Mouse (Mus musculus) bone marrow macrophage, adult 2 months (primary cell): ENCODE data around the gene Disp3. TPM values are rescaled to one million over a fixed set of nuclear protein-coding genes. Genes with fewer than 3 reads are reported as not detected.

ENCODE experiments used
- H3K27ac ChIP-seq: 2 replicates; pipeline ENCODE4 v1.5.1; 2012; ENCODE audit warnings: low read depth, low read length; ENCODE audit not compliant: insufficient read depth
- H3K4me1 ChIP-seq: 2 replicates; pipeline ENCODE4 v1.6.1; 2012; ENCODE audit warnings: low read length; ENCODE audit not compliant: control insufficient read depth, insufficient read depth
- H3K4me3 ChIP-seq: 2 replicates; pipeline ENCODE4 v1.5.1; 2012; ENCODE audit warnings: mild to moderate bottlenecking, low read length, moderate library complexity; ENCODE audit not compliant: insufficient read depth
- CTCF ChIP-seq: IDR thresholded peaks from 2 replicates; pipeline ENCODE4 v1.5.1; 2012; ENCODE audit warnings: low read depth, mild to moderate bottlenecking, low read length, moderate library complexity
- POLR2A ChIP-seq: IDR thresholded peaks from 2 replicates; pipeline ENCODE4 v1.6.1; 2012; ENCODE audit warnings: mild to moderate bottlenecking, low read depth, low read length, borderline replicate concordance
- polyA plus RNA-seq: library from polyadenylated mRNA; stranded (reverse); fragments of >200 nt; gene quantifications from 2 replicates; pipeline ENCODE4 v1.2.4, GENCODE M21; 2012; ENCODE audit not compliant: missing spikeins, insufficient read depth, insufficient read length

The Disp3 gene
- polyA plus RNA-seq, 1 experiment: not detected

DNA sequence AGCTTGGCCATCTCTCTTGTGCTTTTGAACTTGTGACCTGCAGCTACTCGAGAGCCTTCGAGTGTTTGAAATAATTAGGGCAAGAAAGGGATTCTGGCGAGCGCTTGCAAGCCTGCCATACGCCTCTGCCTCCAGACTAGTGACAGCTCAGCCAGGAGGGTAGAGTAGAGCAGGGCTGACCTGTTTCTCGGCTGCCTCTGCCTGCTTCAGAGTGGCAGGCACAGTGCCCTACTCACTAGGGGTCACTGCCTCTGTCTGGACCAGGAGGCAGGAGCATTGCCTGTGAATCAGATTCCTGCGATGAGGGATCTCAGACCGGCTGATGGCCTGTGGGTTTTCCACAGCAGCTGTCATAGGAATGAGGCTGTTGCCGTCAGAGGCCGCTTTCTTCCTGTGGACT, 55.1 kb downstream of the Disp3 start:
- TF ChIP-seq CTCF (no peak), POLR2A (no peak)
- no peak overlapping the region for H3K4me3 ChIP-seq
- H3K27ac ChIP-seq: no peak overlapping the region
- no peaks in the 10 kb centered on the region for H3K4me1 ChIP-seq

DNA sequence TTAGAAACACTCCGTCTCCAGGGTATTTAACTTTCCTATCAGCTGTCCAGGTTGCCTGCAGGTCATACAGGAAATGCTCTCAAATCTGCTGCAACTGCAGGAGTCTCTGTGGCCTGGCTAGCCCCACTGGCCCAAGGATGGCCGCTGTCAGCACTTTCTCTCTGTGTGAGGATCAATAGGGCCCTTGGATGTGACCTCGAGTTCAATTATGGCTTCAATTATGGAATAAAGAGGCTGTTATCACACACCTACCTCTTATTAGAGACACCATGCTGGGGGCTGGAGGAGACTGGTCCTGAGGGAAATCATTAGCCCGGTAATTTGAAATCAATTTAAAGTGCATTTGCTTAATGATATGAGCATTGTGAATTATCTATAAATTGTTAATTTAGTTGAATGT, 55.6 kb downstream of the Disp3 start:
- TF ChIP-seq POLR2A: no peak
- no peak for TF ChIP-seq CTCF
- H3K4me1 ChIP-seq: no peaks in the 10 kb centered on the region
- H3K27ac ChIP-seq: no peak overlapping the region
- no peak overlapping the region for H3K4me3 ChIP-seq

DNA sequence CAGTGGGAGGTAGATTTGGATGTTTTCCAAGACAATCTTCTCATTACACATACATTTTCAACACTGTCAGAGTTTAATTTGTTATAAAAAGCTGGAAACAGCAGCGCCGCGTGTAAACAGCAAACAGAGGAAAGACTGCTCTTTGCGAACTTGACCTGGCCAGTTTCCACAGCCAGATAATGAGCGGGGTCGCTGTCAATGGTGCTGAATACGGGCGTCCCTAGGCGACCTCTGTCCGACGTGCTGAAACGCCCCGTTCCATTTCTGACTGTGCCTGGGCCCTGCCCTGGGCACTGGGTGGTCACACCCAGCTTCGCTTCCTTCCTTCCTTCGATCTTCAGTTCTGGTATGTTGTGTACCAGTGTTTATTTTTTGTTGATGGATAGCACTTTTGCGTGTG, 58.1 kb downstream of the Disp3 start:
- no peak overlapping the region for H3K27ac ChIP-seq
- H3K4me3 ChIP-seq: no peak overlapping the region
- H3K4me1 ChIP-seq: no peaks in the 10 kb centered on the region
- TF ChIP-seq POLR2A: no peak
- no peak for TF ChIP-seq CTCF

DNA sequence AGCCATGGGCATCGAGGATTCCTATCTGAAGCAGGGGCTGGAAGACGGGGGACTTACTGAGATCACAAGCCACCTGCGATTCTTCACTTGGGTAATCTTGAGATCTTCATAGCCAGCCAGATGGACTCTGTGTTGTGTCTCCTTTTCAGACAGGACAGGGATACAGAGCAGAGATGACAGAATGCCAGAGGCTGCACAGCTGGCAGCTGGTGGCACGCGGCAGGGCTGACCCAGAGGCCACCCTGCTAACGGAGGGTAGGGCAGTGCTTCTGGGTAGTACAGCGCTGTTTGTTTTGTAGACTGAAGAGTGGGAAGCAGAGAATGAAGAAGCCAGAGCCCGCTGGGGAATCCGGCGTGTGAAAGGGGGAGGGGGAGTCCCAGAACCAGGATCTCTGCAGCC, 64.8 kb downstream of the Disp3 start:
- TF ChIP-seq CTCF: no peak
- TF ChIP-seq POLR2A: no peak
- Histone ChIP-seq H3K4me3 (no peak overlapping the region), H3K27ac (no peak overlapping the region), H3K4me1 (no peaks in the 10 kb centered on the region)

DNA sequence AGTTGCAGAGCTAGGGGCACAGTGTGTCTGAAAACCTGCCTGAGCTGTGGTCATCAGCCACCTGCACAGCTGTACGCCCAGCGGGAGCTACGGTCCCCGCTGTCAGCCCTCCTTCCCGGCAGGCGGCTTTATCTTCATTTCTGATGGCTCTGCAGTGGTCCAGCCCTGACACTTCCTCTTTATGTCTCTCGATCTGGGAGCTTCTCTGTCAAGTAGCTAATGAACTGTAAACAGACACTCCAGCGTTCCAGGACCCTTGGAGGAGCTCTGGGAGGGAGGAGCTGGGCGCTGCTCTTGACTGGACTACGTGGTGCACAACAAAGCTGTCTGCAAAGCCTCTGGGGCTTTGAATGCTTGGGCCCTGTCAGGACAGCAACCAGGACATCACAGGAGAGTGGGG, 67.1 kb downstream of the Disp3 start:
- TF ChIP-seq CTCF (no peak), POLR2A (no peak)
- Histone ChIP-seq H3K4me3 (no peak overlapping the region), H3K4me1 (no peaks in the 10 kb centered on the region), H3K27ac (no peak overlapping the region)

DNA sequence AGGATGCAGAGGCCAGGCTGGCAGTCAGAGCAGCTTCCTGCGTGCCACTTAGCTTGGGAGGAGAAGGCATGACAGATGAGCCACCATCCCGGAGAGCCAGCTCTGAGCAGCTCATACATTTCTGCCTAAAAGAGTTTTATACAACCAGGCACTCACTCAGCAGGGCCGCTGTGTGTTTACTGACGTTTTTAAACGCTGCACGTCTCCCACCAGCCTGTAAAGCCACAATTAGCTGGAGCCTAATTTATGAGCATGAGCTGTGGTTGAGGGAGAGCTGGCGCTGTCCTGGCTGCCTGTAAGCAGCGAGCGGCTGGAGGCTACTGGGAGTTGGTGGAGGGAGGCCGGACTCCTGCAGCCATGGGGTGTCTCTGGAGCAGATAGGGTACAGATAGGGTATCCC, 69.5 kb downstream of the Disp3 start:
- no peak overlapping the region for H3K4me3 ChIP-seq
- H3K4me1 ChIP-seq: no peaks in the 10 kb centered on the region
- no peak overlapping the region for H3K27ac ChIP-seq
- TF ChIP-seq POLR2A (no peak), CTCF (no peak)

DNA sequence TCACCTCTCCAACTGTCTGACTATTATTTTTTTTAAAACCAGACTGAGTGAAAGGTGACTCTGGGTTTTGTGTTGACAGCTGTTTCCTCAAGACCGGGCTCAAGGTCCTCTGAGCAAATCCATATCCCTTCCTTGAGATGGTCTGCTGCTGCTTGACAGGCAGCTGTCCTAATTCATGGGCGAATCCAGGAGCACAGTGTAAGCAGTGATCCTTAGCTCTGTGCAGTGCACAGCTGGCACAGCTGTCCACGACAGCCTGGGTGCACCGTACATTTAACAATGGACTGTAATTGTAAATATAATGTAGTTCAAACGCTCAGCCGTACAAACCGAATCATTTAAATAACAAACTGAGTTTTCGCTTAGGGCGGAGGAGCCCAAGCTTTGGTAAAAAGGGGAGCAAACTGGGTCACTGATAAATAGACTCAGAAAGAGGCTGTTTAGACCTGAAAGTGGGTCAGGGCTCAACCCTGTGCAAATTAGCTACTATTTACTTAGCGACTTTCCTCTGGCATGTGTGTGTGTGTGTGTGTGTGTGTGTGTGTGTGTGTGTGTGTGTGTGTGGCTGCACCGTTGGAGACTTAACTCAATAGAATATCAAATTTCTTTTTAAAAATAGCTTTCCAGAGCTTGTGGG, 72.4 kb downstream of the Disp3 start:
- no peak for TF ChIP-seq POLR2A
- TF ChIP-seq CTCF: no peak
- Histone ChIP-seq H3K27ac (no peak overlapping the region), H3K4me1 (no peaks in the 10 kb centered on the region), H3K4me3 (no peak overlapping the region)

DNA sequence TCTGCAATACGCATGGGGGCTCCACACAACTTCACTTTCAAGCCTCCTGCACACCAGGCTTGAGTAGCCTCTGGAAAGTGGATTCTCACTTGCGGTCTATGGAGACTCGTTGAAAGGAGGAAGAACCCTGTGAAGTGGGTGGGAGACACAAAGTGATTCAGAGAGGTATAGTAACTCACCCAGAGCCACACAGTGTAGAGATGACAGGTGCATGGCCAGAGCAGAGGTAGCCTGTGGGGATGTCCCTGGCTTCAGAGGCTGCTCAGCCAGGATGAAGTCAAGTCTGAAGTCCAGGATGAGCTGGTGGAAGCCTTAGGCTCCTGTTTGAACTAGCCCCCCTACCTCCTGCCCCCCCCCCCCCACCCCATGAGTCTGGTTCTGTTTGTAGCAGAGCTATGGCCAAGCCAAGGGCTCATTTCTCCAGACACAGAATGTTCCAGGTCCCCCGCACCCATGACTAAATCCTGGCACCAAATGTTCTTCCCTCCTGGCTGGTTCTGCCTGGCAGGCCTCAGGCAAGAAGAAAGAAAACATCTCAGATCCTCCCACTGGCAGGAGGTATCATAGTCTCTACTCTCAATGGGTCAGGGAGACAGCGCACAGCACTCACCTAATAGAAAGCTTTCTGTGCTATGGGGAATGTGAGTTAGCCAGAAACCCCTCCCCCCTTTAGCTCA, 73.2 kb downstream of the Disp3 start:
- no peak for TF ChIP-seq CTCF
- no peak for TF ChIP-seq POLR2A
- no peak overlapping the region for H3K4me3 ChIP-seq
- no peaks in the 10 kb centered on the region for H3K4me1 ChIP-seq
- H3K27ac ChIP-seq: no peak overlapping the region

DNA sequence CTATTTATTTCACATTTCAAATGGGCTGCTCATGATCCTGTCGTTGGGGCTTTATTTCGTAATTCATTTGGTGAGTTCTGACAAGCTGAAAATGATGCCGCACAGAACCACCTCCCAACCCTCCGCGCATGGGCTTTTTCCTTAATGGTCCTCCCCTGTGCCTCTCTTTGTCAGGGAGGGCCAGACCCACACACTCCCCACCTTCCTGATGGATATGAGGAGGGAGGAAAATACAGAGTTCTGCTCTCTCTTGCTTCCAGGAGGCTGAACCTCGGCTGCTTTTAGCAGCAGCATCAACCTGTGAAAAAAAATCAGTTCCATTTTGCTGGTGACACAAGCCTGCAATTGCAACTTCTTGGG, 82.9 kb downstream of the Disp3 start:
- no peak for TF ChIP-seq POLR2A
- TF ChIP-seq CTCF: no peak
- no peaks in the 10 kb centered on the region for H3K4me1 ChIP-seq
- H3K27ac ChIP-seq: no peak overlapping the region
- no peak overlapping the region for H3K4me3 ChIP-seq

DNA sequence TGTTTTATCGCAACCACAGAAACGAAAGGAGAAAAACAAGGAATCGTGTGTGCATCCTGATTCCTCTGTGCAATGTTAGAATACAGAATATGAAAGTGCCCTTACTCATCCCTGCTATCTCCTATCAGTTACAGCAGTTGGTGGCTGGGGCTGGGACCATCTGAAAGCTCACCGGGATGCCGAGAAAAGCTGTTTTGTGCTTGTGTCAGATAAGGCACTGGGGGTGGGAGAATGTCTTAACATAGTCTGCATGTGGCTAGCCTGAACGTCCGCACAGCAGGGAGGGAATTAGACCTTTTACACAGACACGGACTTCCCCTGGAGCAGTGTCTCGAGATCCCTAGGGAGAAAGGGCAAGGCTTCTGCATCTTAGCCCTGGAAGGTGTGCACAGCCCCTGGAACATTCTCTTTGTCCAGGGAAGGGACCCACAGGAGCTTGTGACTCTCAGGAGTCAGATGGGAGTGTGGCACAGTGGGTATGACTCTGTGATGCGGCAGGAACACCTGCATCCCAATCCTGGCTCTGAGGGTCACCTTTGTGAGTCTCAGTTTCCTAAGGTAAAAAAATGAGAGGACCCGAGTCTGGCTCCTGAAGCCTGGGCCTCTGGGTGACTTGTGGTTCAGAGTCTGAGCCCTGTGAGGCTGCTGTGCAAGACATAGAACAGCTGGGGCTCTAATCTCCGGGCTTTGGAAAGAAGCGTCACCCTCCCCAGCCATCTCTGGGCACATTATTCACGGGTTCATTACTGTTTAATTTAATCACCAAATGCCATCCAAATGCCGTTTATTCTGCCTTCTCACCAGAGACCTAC, 83.5 kb downstream of the Disp3 start:
- H3K27ac ChIP-seq: no peak overlapping the region
- no peak overlapping the region for H3K4me3 ChIP-seq
- TF ChIP-seq CTCF: no peak
- no peak for TF ChIP-seq POLR2A
- no peaks in the 10 kb centered on the region for H3K4me1 ChIP-seq
